Mouse (Mus musculus) stomach, postnatal 0 days (tissue): ENCODE measurements around the gene Eda. TPM values are rescaled to one million over a fixed set of nuclear protein-coding genes. Genes with fewer than 3 reads are reported as not detected.
A peak's percentile ranks its signal among the peaks of the same experiment; 100 is the strongest.

Source experiments
- ATAC-seq: fragments of 200-750 bp; cut with Nextera tagmentation; 2 replicates; pipeline ENCODE4 v1.8.0; 2017; ENCODE audit not compliant: low FRiP score, low TSS enrichment
- DNase-seq: peaks from one replicate; pipeline ENCODE4 v3.0.0-alpha.2; 2016; ENCODE audit warnings: low spot score
- H3K27ac ChIP-seq: fragments of 300-500 bp; sonication (generic); replicated peaks from 2 replicates; pipeline ENCODE4 v1.5.1; 2014; ENCODE audit warnings: mild to moderate bottlenecking, control low read depth
- H3K27me3 ChIP-seq: fragments of 300-500 bp; sonication (generic); 2 replicates; pipeline ENCODE4 v1.6.1; 2014; ENCODE audit warnings: low read length; ENCODE audit not compliant: control insufficient read depth, insufficient read depth
- H3K36me3 ChIP-seq: fragments of 300-500 bp; sonication (generic); 2 replicates; pipeline ENCODE4 v1.6.1; 2014; ENCODE audit warnings: low read length, mixed read lengths; ENCODE audit not compliant: control insufficient read depth, insufficient read depth
- H3K4me1 ChIP-seq: fragments of 300-500 bp; sonication (generic); replicated peaks from 2 replicates; pipeline ENCODE4 v1.6.1; 2014; ENCODE audit warnings: antibody characterized with exemption; ENCODE audit not compliant: control insufficient read depth, insufficient read depth
- H3K4me2 ChIP-seq: fragments of 300-500 bp; sonication (generic); replicated peaks from 2 replicates; pipeline ENCODE4 v1.6.1; 2014; ENCODE audit warnings: low read depth, mild to moderate bottlenecking, control low read depth, moderate library complexity
- H3K4me3 ChIP-seq: fragments of 300-500 bp; sonication (generic); 2 replicates; pipeline ENCODE4 v1.5.1; 2014; ENCODE audit warnings: low read depth, low read length, control low read depth
- H3K9ac ChIP-seq: fragments of 300-500 bp; sonication (generic); 2 replicates; pipeline ENCODE4 v1.6.1; 2014; ENCODE audit warnings: mild to moderate bottlenecking, low read length, control low read depth, mixed read lengths
- H3K9me3 ChIP-seq: fragments of 300-500 bp; sonication (generic); 2 replicates; pipeline ENCODE4 v1.6.1; 2016; ENCODE audit warnings: low read length; ENCODE audit not compliant: control insufficient read depth
- CTCF ChIP-seq: IDR thresholded peaks from 2 replicates; pipeline ENCODE4 v1.5.1; 2016; ENCODE audit warnings: antibody characterized with exemption, low read depth, mild to moderate bottlenecking, moderate library complexity
- EP300 ChIP-seq: optimal IDR thresholded peaks from 2 replicates; pipeline ENCODE3; 2016; ENCODE audit warnings: antibody characterized with exemption
- WGBS: fragments of 180-500 bp; shearing (Covaris S2); extraction: QIAGEN DNeasy Blood & Tissue Kit; methylation state at CpG from one replicate; pipeline ENCODE4 v1.1.7; 2014; 5-methylcytosine and 5-hydroxymethylcytosine counted together
- polyA plus RNA-seq: library from polyadenylated mRNA; unstranded; fragments of >200 nt; fragmentation: Nextera tagmentation; extraction: Ambion mirVana; gene quantifications from 2 replicates; pipeline ENCODE4 v1.2.1, GENCODE M21; 2015

Eda gene
- polyA plus RNA-seq, 1 experiment from 2014 or later, result 0.92 TPM

DNA sequence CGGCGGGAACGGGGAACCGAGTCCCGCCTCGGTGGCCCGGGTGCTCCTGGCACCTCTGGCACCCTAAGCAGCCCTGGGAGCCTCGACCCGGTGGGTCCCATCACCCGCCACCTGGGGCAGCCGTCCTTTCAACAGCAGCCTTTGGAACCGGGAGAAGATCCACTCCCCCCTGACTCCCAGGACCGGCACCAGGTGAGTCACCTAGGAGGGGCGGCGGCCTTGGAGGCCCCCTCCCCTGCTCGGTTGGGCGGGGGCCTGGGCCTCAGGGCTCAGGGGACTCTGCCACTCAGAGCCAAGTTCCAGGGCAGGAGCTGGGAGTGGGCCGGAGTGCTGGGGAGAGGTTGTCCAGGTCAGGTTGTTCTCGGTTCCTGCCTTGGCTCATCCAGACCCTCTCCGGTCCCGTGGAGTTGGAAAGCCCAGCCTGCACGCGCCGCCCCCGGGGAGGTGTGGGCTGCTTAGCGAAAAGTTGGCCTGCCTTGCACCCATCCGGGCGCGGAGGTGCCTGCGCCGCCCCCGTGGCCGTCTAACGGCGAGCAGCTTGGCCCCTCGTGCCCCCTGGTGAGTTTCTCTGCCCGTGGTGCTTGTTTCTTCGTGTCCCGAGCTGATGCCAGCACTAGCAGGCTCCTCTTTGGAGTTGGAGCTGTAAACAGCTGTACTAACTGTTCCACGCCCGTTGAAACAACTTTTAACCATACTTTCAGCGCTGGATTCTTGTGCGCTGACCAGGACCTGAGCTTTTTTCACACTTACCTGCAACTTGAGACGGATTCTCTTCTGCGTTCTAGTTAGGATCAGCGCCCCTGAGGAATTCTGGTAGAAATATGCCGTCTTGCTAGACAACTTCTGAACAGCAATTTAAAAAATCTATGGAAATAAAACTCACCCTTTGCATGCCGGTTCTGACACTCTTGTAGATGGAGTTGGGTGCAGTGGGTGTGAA, 849 bp downstream of the Eda start:
- peak; percentile 40 for DNase-seq
- H3K27ac ChIP-seq, result 0 out of 2 replicates have a peak overlapping the region, but pooled peaks have one; percentile 4
- peak overlapping the region; percentile 49 for H3K4me3 ChIP-seq
- H3K9me3 ChIP-seq, result no peaks in the 10 kb centered on the region
- H3K27me3 ChIP-seq, result no peaks in the 10 kb centered on the region
- peak; percentile 58 for ATAC-seq
- H3K4me1 ChIP-seq, result no peaks in the 10 kb centered on the region
- H3K9ac ChIP-seq, result peak overlapping the region; percentile 50
- TF ChIP-seq CTCF (0 out of 2 replicates have a peak, but pooled peaks have one; percentile 8), EP300 (no peak)
- peak overlapping the region; percentile 70 for H3K4me2 ChIP-seq
- WGBS, result 18% methylated on average over 42 of the region's 48 CpGs
- no peaks in the 10 kb centered on the region for H3K36me3 ChIP-seq

DNA sequence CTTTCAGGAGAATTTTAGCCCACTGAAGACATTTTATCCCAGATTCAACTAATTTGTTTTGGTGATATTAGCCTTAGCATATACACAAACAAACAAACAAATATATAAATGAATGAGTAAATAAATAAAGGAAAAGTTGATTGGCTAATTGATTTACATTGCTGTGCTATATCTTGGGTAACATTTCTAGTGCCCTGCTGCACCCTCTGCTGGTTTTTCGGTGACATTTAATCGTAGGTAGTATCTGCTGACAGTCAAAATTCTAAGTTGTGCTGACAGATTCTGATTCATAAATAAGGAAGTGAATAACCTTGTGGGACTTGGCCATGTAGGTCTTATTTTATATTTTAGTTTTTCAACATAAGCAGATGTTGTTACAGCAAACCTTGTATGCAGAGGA, 2.9 kb downstream of the Eda start:
- H3K4me2 ChIP-seq, result no peak overlapping the region
- no peaks in the 10 kb centered on the region for H3K27me3 ChIP-seq
- H3K4me1 ChIP-seq, result no peaks in the 10 kb centered on the region
- no peak for ATAC-seq
- H3K9me3 ChIP-seq, result no peaks in the 10 kb centered on the region
- TF ChIP-seq EP300, result no peak
- peak; percentile 51 for TF ChIP-seq CTCF
- no peak overlapping the region for H3K27ac ChIP-seq
- 55% methylated on average over 2 of the region's 2 CpGs for WGBS
- no peaks in the 10 kb centered on the region for H3K36me3 ChIP-seq
- DNase-seq, result no peak
- H3K9ac ChIP-seq, result no peak overlapping the region
- no peak overlapping the region for H3K4me3 ChIP-seq

DNA sequence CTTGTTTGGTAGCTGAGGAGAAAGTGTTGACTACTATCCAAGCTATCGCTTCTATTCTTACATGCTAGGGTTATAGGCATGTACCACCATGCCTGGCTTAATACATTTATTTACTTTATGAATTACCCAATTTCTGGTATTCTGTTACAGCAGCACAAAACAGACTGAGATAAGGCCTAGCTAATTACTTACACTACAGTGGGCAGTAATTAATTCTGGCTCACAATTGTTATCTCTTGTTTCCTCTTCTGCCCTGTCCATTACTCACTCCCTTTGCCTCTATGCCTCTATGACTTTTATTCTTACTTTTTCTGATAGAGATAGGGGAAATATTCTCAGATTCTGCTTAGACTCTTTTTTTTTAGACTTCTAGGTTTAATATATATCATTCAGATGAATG, 18.0 kb downstream of the Eda start:
- H3K27me3 ChIP-seq, result no peaks in the 10 kb centered on the region
- ATAC-seq (no peak), DNase-seq (no peak)
- no peak for TF ChIP-seq CTCF
- no peak for TF ChIP-seq EP300
- H3K9ac ChIP-seq, result no peak overlapping the region
- H3K9me3 ChIP-seq, result no peaks in the 10 kb centered on the region
- no peak overlapping the region for H3K4me3 ChIP-seq
- WGBS, result 81% methylated on average over 1 of the region's 1 CpGs
- H3K4me2 ChIP-seq, result no peak overlapping the region
- H3K36me3 ChIP-seq, result no peaks in the 10 kb centered on the region
- no peak overlapping the region for H3K27ac ChIP-seq
- H3K4me1 ChIP-seq, result no peaks in the 10 kb centered on the region

DNA sequence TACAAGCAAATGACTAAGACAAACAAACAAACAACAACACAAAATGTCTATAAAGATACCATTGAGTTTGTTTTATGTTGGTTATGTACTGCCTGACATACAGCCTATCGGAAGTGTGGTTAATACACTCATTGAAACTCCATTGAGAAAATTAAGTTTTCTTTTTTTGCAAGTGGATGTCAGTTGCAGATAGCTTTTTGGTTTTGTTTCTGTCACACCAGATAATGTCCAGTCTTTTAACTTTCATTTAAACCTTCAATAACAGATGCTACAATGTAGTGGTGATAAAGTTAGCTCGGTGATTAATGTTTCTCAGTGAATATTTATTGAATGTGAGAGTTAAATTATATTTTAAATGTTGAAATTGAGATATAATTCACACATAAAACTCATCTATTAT, 23.9 kb downstream of the Eda start:
- TF ChIP-seq CTCF (no peak), EP300 (no peak)
- Histone ChIP-seq H3K36me3 (no peaks in the 10 kb centered on the region), H3K27ac (no peak overlapping the region), H3K4me1 (no peaks in the 10 kb centered on the region), H3K4me2 (no peak overlapping the region), H3K9me3 (no peaks in the 10 kb centered on the region), H3K27me3 (no peaks in the 10 kb centered on the region), H3K4me3 (no peak overlapping the region), H3K9ac (no peak overlapping the region)
- 91% methylated on average over 2 of the region's 2 CpGs for WGBS
- no peak for ATAC-seq
- no peak for DNase-seq

- DNase-seq (no peak), ATAC-seq (no peak)
Observed at GRCm38 (mm10) chrX:100118362-100118761, 143.0 kb downstream of the Eda start.

GRCm38 (mm10) chrX:100195286-100195685, 219.9 kb downstream of the Eda start:
- Histone ChIP-seq H3K4me3 (no peak overlapping the region), H3K27ac (no peak overlapping the region), H3K27me3 (no peaks in the 10 kb centered on the region), H3K9me3 (no peaks in the 10 kb centered on the region), H3K36me3 (no peaks in the 10 kb centered on the region), H3K4me1 (no peaks in the 10 kb centered on the region), H3K4me2 (no peak overlapping the region), H3K9ac (no peak overlapping the region)
- DNase-seq (no peak), ATAC-seq (no peak)
- TF ChIP-seq CTCF, result no peak
- TF ChIP-seq EP300, result no peak
- WGBS, result 23% methylated on average over 2 of the region's 2 CpGs

More at GRCm38 (mm10) chrX:100118362-100118761, 143.0 kb downstream of the Eda start:
- H3K27ac ChIP-seq, result no peak overlapping the region
- H3K4me2 ChIP-seq, result no peak overlapping the region
- H3K4me3 ChIP-seq, result no peak overlapping the region
- no peaks in the 10 kb centered on the region for H3K9me3 ChIP-seq
- WGBS, result 14% methylated on average over 1 of the region's 1 CpGs
- no peaks in the 10 kb centered on the region for H3K36me3 ChIP-seq
- TF ChIP-seq CTCF (no peak), EP300 (no peak)
- no peaks in the 10 kb centered on the region for H3K4me1 ChIP-seq
- H3K27me3 ChIP-seq, result no peaks in the 10 kb centered on the region
- no peak overlapping the region for H3K9ac ChIP-seq
